Mouse (Mus musculus) fat pad, adult 2 months (tissue): ENCODE measurements around the gene Tspan13.

Experiments used
- DNase-seq: peaks from one replicate; pipeline ENCODE4 v3.0.0-alpha.2; 2011; ENCODE audit warnings: low read depth, low spot score; ENCODE audit errors: extremely low read depth

Gene Tspan13

DNA sequence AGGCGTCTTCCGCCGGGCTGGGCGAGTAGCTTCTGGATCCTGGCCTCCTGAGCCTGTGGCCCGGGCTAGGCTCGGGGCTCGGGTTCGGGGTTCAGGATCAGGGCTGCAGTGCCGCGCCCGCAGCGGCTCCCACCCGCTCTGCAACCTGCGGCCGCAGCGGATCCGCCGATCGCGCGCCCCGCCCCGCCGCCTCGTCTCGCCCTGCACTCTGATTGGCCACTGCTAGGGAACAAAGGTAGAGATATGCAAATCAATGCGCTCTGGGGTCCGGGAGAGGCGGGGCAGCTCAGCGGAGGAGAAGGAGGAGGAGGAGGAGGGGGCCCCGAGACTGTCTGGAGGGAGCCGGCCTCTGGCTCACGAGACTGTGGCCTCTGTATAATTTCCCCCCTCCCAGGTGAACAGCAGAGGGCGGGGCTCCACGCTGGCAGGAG is at the start of gene Tspan13:
Gene Tspan13, minus strand, starts transcription at position 153 of the 431 bp plus-strand sequence.
- no peak for DNase-seq

DNA sequence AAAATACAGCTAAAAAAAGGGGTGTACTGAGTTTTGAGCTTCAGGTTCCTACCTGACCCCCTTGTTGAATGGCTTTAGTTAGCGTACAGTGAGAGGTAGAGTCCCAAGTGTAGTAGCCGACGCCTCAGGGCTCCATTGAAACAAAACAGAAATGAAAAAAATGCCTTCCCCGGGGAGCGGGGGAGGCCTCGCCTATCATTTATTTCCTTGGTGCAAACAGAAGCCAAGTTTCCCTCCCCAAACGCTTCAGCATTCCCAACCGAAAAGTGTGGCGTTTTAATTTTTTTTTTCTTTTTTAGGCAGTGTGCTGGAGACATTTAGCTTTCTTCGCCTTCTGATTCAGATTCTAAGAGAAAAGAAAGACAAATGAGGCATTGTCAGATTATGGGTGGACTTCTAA is 49.7 kb upstream of the Tspan13 start:
- no peak for DNase-seq

- no peak for DNase-seq
These were observed 46.9 kb upstream of the Tspan13 start for GRCm38 (mm10) chr12:36089221-36089620.

- no peak for DNase-seq
These were observed 46.5 kb upstream of the Tspan13 start for GRCm38 (mm10) chr12:36088804-36089203.

GRCm38 (mm10) chr12:36085380-36085779 is 43.1 kb upstream of the Tspan13 start:
- no peak for DNase-seq

- no peak for DNase-seq
These were observed 36.0 kb upstream of the Tspan13 start for GRCm38 (mm10) chr12:36078101-36078899.

DNA sequence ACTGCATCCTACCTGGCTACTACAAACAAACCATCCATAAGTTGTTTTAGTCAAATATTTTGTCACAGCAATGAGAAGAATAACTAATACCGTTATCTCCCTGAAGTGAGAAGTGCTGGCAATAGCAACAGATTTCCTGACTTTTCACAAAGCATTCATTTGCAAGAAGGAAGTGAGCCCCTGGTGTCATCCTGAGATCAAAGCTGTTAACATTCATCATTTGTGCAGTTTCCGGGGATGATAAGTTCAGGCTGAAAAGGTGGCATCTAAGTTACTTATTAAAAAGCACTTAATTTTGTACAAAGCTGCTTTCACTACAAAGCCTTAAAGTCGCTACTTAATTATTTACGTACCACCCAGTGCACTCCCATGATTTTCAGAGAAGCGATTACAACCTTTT is 30.6 kb upstream of the Tspan13 start:
- DNase-seq: no peak

GRCm38 (mm10) chr12:36070231-36070630 is 27.9 kb upstream of the Tspan13 start:
- no peak for DNase-seq

GRCm38 (mm10) chr12:36067538-36067937 is 25.2 kb upstream of the Tspan13 start:
- DNase-seq: no peak

GRCm38 (mm10) chr12:36065911-36066310 is 23.6 kb upstream of the Tspan13 start:
- no peak for DNase-seq

DNA sequence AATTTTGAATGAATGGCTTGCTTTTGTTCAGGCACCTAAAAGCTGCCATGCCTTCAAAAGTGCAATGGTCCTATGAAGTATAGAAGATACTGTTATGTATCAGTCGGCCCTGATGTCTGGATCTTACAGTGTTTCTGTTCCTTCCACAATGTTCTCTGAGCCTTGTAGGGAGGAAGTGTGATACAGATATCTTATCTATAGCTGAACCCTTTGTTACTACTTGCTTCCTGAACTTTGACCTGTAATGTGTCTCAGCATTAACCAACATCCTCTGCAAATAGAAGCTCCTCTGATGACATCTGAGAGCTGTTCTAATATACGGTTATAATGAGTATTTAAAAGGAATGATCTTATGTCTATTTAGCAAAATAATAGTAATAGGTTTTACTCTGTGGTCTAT is 15.4 kb upstream of the Tspan13 start:
- DNase-seq: no peak

GRCm38 (mm10) chr12:36050276-36050675 is 8.0 kb upstream of the Tspan13 start:
- DNase-seq: no peak

GRCm38 (mm10) chr12:36047593-36047992 is 5.3 kb upstream of the Tspan13 start:
- DNase-seq: no peak

DNA sequence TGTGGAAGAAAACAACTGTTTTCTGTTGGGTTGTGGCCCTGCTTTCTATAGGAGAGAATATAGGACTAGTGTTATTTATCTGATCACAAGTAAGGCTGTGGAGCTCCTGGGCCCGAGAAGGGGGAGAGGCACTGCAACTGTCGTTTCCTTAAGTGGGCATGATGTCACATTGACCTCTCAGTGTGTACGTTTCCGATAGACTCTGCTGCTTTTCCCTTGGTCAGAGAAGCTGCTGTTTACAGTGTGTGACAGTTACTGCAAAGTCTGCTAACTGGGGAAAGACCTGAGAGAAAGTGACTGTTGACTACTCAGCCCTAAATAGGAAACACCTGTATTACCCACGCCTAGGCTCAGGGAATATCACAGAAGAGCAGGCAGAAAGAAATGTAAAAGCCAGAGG is 3.9 kb upstream of the Tspan13 start:
- no peak for DNase-seq

GRCm38 (mm10) chr12:36044691-36045090 is 2.4 kb upstream of the Tspan13 start:
- no peak for DNase-seq

DNA sequence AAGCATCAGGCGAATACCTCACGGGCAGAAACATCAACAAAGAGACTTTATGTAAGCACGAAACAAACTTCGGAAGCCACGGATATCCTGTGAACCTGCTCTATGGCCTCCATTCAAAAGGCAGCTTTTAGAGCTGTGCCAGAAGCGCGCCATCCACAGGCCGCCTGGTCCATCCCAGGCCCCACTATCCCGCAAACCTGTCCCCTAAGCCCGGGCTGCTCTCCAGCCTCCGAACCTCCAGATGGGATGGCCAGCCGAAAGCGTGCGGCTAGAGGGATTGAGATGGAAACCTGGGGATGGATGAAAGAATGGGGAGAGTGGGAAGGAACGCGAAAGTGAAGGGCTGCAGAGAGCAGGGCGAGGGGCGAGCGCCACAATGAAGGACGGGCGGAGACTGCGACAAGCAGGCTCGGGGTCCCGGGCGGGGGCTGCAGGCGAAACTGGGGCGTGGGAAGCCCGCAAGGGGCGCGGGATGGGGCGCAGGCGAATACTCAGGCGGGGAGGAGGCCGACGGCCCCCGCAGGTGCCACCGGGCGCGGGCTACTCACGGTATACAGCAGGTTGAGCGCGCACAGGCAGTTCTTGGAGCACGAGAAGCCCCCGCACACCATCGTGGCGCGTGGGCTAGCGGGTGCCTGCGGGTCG is 475 bp downstream of the Tspan13 start:
- DNase-seq: no peak

DNA sequence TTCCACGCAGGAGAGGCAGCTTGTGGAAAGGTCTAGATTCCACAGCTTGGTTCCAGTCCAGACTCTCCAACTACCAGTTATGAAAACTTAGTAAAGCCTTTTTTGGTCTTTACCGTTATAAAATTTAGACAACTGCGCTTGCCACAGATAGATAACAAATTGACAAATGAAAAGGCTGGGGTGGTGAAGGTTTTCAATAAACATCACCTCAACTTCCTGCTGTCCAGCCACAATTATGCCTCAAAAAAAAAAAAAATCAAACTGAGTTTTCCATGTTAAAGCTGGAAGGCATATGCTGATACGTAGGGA is 1.1 kb downstream of the Tspan13 start:
- no peak for DNase-seq

DNA sequence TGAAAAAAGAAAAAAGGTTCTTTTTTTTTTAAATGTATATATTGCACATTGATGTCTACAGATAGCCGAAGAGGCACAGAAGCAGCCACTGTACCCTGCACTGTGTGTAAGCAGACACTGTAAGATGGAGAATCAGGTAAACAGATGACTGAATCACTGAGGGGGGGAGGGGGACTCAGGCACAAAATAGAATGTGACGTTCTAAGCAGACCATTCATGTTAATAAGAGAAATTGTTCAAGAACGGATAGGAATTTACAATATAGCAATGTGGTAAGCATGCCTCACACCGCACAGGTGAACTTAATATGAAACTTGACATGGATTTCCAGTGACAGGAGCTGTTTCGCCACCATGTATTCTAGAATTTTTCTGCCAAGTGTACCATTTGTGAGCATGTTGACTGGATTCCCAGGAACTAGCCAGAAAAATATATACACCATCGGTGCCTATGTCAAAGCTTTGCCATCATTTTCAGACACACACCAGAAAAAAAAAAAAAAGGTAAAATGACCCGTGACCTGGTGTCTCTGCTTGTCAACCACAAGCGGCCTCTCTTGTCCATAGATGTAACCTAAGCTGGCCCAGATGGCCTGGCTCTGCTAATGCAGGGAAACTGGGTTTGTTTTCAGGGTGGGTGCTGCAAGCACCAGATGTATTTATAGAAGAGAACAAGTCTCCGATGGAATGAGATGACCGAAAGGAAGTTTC is 1.6 kb downstream of the Tspan13 start:
- no peak for DNase-seq

- DNase-seq: no peak
These were observed 2.7 kb downstream of the Tspan13 start for GRCm38 (mm10) chr12:36039541-36040084.

GRCm38 (mm10) chr12:36036776-36037175 is 5.5 kb downstream of the Tspan13 start:
- no peak for DNase-seq

GRCm38 (mm10) chr12:36036121-36036520 is 6.2 kb downstream of the Tspan13 start:
- no peak for DNase-seq

GRCm38 (mm10) chr12:36035501-36035900 is 6.8 kb downstream of the Tspan13 start:
- no peak for DNase-seq
